Mouse (Mus musculus): Measurements from ENCODE around the gene Nup54. TPM values are rescaled to one million over a fixed set of nuclear protein-coding genes. Genes with fewer than 3 reads are reported as not detected.

Gene Nup54
- polyA plus RNA-seq, 1 experiment from 2014 or later, result 39.8 TPM

- H3K27me3 ChIP-seq (replicated peaks; ENCODE audit: control insufficient read depth, insufficient read depth, low read length), result no peaks in the 10 kb centered on the region
- 0 out of 2 replicates have a peak, but pooled peaks cover 5% of the 10 kb centered on the region for H3K4me1 ChIP-seq (ENCODE audit: control insufficient read depth, insufficient read depth, low read length)
- DNase-seq (ENCODE audit: low spot score), result peak; percentile 50
- H3K36me3 ChIP-seq (ENCODE audit: control insufficient read depth, insufficient read depth, low read length), result no peaks in the 10 kb centered on the region
- H3K4me2 ChIP-seq (ENCODE audit: low read depth, low read length), result no peak overlapping the region
- WGBS, result 70% methylated on average over 13 of the region's 13 CpGs
- no peak overlapping the region for H3K4me3 ChIP-seq (ENCODE audit: low read depth, low read length)
- H3K9ac ChIP-seq (ENCODE audit: low read depth, low read length), result no peak overlapping the region
- H3K9me3 ChIP-seq (ENCODE audit: control insufficient read depth, low read length), result no peaks in the 10 kb centered on the region
- H3K27ac ChIP-seq (replicated peaks; ENCODE audit: low read depth, low read length), result no peak overlapping the region
- ATAC-seq (ENCODE audit: low read depth), result peak; percentile 83; the same call in 1 of the 2 replicates
These were observed 65.6 kb downstream of the Nup54 start for GRCm38 (mm10) chr5:92369151-92369994.

- Histone ChIP-seq H3K4me2 (ENCODE audit: low read depth, low read length) (no peak overlapping the region), H3K27ac (replicated peaks; ENCODE audit: low read depth, low read length) (no peak overlapping the region), H3K9ac (ENCODE audit: low read depth, low read length) (no peak overlapping the region), H3K9me3 (ENCODE audit: control insufficient read depth, low read length) (no peaks in the 10 kb centered on the region), H3K27me3 (replicated peaks; ENCODE audit: control insufficient read depth, insufficient read depth, low read length) (no peaks in the 10 kb centered on the region), H3K36me3 (ENCODE audit: control insufficient read depth, insufficient read depth, low read length) (no peaks in the 10 kb centered on the region), H3K4me3 (ENCODE audit: low read depth, low read length) (no peak overlapping the region), H3K4me1 (ENCODE audit: control insufficient read depth, insufficient read depth, low read length) (0 out of 2 replicates have a peak, but pooled peaks cover 5% of the 10 kb centered on the region)
- 49% methylated on average over 10 of the region's 10 CpGs for WGBS
- ATAC-seq (ENCODE audit: low read depth) (peak; percentile 30; the same call in 1 of the 2 replicates), DNase-seq (ENCODE audit: low spot score) (peak; percentile 52)
These were observed 66.6 kb downstream of the Nup54 start for GRCm38 (mm10) chr5:92368392-92368791.

GRCm38 (mm10) chr5:92366565-92366964 is 68.5 kb downstream of the Nup54 start:
- H3K4me2 ChIP-seq (ENCODE audit: low read depth, low read length), result no peak overlapping the region
- 65% methylated on average over 6 of the region's 6 CpGs for WGBS
- no peak overlapping the region for H3K9ac ChIP-seq (ENCODE audit: low read depth, low read length)
- H3K27ac ChIP-seq (replicated peaks; ENCODE audit: low read depth, low read length), result no peak overlapping the region
- ATAC-seq (ENCODE audit: low read depth) (no peak), DNase-seq (ENCODE audit: low spot score) (no peak)
- H3K27me3 ChIP-seq (replicated peaks; ENCODE audit: control insufficient read depth, insufficient read depth, low read length), result no peaks in the 10 kb centered on the region
- no peak overlapping the region for H3K4me3 ChIP-seq (ENCODE audit: low read depth, low read length)
- 0 out of 2 replicates have a peak, but pooled peaks cover 5% of the 10 kb centered on the region for H3K4me1 ChIP-seq (ENCODE audit: control insufficient read depth, insufficient read depth, low read length)
- no peaks in the 10 kb centered on the region for H3K36me3 ChIP-seq (ENCODE audit: control insufficient read depth, insufficient read depth, low read length)
- H3K9me3 ChIP-seq (ENCODE audit: control insufficient read depth, low read length), result no peaks in the 10 kb centered on the region

Small RNA genes within 50 kb of the gene (microRNA-seq; reads per million reads assigned to microRNA genes)
- gene Mir6415 (ENCODE audit: borderline number of aligned reads), result not detected

Other genes starting within 250 kb of the Nup54 start
- not detected in 2 replicates for gene U90926, start 219.8 kb downstream of the Nup54 start, polyA plus RNA-seq (2014; fragmentation: Nextera tagmentation; extraction: Ambion mirVana)
- 0.25 and 0.36 TPM in 2 replicates for gene Ppef2, start 178.9 kb downstream of the Nup54 start, polyA plus RNA-seq (2014; fragmentation: Nextera tagmentation; extraction: Ambion mirVana)
- 15.1 and 17.4 TPM in 2 replicates for gene Naaa, start 157.0 kb downstream of the Nup54 start, polyA plus RNA-seq (2014; fragmentation: Nextera tagmentation; extraction: Ambion mirVana)
- 37.4 and 38.8 TPM in 2 replicates for gene Sdad1, start 124.7 kb downstream of the Nup54 start, polyA plus RNA-seq (2014; fragmentation: Nextera tagmentation; extraction: Ambion mirVana)
- 0.21 and 0.22 TPM in 2 replicates for gene Cxcl9, start 107.1 kb downstream of the Nup54 start, polyA plus RNA-seq (2014; fragmentation: Nextera tagmentation; extraction: Ambion mirVana)
- gene Art3, start 103.4 kb downstream of the Nup54 start, polyA plus RNA-seq (2014; fragmentation: Nextera tagmentation; extraction: Ambion mirVana), result 6.6 and 10.3 TPM in 2 replicates
- 0.89 and 1.9 TPM in 2 replicates for gene Cxcl10, start 86.3 kb downstream of the Nup54 start, polyA plus RNA-seq (2014; fragmentation: Nextera tagmentation; extraction: Ambion mirVana)
- 11.4 and 11.5 TPM in 2 replicates for gene Scarb2, start 71.6 kb upstream of the Nup54 start, polyA plus RNA-seq (2014; fragmentation: Nextera tagmentation; extraction: Ambion mirVana)
- gene Fam47e, start 119.8 kb upstream of the Nup54 start, polyA plus RNA-seq (2014; fragmentation: Nextera tagmentation; extraction: Ambion mirVana), result 0.71 and 2.3 TPM in 2 replicates
- gene Stbd1, start 167.8 kb upstream of the Nup54 start, polyA plus RNA-seq (2014; fragmentation: Nextera tagmentation; extraction: Ambion mirVana), result 48.2 and 68.2 TPM in 2 replicates
- 0.88 and 1.4 TPM in 2 replicates for gene Ccdc158, start 240.1 kb upstream of the Nup54 start, polyA plus RNA-seq (2014; fragmentation: Nextera tagmentation; extraction: Ambion mirVana)
- gene Shroom3, start 248.2 kb upstream of the Nup54 start, polyA plus RNA-seq (2014; fragmentation: Nextera tagmentation; extraction: Ambion mirVana), result 3.4 and 4.4 TPM in 2 replicates